Mouse (Mus musculus) layer of hippocampus, adult 18-20 months (tissue): ENCODE results near the gene Ankrd65. TPM values are rescaled to one million over a fixed set of nuclear protein-coding genes. Genes with fewer than 3 reads are reported as not detected.

ENCODE experiments used
- DNase-seq, 2 experiments: peaks; one replicate each; pipeline ENCODE4 v3.0.0; 2022; ENCODE audit warnings: low spot score in 2 of 2
- microRNA-seq, 2 experiments: library from miRNA; unstranded; fragments of <30 nt; microRNA quantifications; one replicate each; pipeline ENCODE4 v1.2.0; 2021
- total RNA-seq, 2 experiments: library from RNA; stranded (reverse); gene quantifications; 2 replicates each; pipeline ENCODE4 v1.2.3; 2021

Ankrd65 gene
- total RNA-seq, 2 experiments from 2014 or later, result not detected

DNA sequence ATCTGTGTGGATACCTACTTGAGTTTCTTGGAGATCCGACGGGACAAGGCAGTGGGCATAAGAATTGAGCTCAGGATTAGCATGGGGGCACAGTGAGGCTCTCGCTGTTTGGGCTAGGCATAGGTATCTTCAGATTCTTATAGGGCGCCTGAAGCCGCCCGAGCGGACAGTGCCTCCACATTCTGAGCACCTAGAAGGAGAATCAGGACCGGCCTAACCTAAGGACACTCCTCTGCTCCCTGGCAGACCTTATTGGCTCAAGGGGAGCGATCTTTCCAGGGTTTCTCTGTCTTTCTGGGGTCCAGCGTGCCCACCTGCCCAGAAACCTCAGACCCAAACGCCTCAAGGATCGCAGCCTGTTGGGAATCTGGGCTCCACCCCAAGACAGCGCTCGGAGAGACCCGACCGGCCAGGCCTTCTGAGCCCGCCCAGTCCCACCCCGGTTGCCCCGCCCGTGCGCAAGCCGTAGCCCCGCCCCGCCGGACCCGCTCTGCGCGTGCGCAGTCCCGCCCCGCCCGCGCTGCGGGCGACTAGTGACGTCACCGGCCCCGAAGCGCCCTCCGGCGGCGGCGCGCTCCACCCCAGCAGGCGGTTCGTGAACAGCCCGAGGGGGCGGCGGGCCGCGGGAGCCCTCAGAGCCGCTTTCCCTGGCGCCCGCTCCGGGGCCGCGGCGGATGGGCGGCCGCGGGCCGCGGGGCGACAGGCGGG, 56.8 kb downstream of the Ankrd65 start, which contains the start of gene Dvl1:
Dvl1 (plus strand) TSS at position 532 of the 708 bp plus-strand sequence.
- peak; percentile 92 to 95 for DNase-seq

DNA sequence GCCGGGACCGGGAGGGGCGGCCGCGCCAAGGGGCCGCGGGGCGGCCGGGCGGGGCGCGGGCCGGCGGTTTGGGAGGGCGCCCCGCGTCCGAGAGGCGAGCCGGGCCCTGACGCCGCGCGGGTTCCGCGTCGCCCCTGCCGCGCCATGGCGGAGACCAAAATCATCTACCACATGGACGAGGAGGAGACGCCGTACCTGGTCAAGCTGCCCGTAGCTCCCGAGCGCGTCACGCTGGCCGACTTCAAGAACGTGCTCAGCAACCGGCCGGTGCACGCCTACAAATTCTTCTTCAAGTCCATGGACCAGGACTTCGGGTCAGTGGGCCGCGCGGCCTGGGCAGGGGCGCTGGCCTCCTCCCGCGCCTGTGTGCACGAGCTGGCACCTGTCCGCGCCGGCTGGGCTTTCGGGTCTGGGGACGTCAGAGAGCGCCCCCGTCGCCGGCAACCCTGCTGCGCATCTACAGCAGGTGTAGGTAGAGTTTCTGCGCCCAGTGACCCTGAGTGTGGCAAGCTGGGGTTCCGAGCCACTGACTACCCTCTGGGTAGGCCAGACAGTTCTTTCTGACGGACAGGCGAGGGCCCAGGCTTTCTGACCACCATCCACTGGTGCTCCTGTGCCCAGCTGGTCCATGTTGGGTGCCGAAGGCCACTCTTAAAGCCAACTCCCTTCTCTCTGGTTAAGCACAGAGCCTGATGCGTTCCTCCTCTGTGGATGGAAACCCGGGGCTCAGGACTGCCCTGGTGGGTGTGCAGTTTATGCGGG, 57.5 kb downstream of the Ankrd65 start:
- DNase-seq, result no peak

DNA sequence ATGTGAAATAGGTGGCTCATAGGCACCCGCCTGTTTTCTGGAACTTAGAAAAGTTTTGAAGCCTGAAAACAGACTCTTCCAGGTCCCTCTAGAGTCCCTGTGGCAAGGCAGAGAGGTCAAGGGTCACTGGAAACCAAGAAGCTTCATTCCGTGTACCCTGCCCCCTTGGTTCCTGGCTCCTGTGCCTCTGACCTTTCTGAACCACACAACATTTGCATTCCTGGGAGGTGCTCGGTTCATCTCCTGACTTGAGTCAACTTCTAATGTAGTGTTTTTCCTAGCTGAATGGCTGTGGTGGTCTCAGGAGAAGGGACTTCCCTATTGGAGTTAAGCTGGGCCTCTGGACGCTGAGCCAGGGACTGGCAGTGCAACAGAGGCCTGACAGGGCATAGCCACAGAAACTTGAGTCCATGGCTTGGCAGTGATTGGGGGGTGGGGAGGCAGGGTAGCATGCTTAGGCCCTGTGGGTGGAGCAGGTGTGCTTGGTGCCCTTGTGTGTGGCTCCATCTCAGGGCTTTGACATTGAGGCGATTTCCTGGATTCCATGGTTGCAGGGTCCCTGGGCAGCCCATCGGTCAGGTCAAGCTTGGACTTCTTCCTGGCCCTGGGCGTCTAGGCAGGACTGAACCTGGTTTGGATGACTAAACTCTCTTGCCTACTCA, 58.3 kb downstream of the Ankrd65 start:
- DNase-seq, result no peak

Small RNA genes within 50 kb of the gene (microRNA-seq; reads per million reads assigned to microRNA genes)
- gene Gm27743, result 0 reads per million in 2 experiments

Other genes with a start within 250 kb of the Ankrd65 start
- gene Nadk, start 228.1 kb upstream of the Ankrd65 start, total RNA-seq, result 10 to 100 TPM; 65.4 to 69.2 TPM
- gene Slc35e2, start 189.0 kb upstream of the Ankrd65 start, total RNA-seq, result 10 to 100 TPM; 39.3 to 42.3 TPM
- gene Cdk11b, start 165.6 kb upstream of the Ankrd65 start, total RNA-seq, result 10 to 100 TPM; 45.3 to 47.0 TPM
- not detected for gene Gm10563, start 145.0 kb upstream of the Ankrd65 start, total RNA-seq
- 1 to 10 TPM; 2.8 to 4.2 TPM for gene Mmp23, start 137.1 kb upstream of the Ankrd65 start, total RNA-seq
- 100 to 1,000 TPM; 106 to 112 TPM for gene Mib2, start 121.2 kb upstream of the Ankrd65 start, total RNA-seq
- gene Fndc10, start 96.1 kb upstream of the Ankrd65 start, total RNA-seq, result 10 to 100 TPM; 23.3 to 23.5 TPM
- 10 to 100 TPM; 81.4 to 89.1 TPM for gene Ssu72, start 85.6 kb upstream of the Ankrd65 start, total RNA-seq
- 10 to 100 TPM; 35.8 to 39.5 TPM for gene Tmem240, start 55.6 kb upstream of the Ankrd65 start, total RNA-seq
- 10 to 100 TPM; 50.6 to 50.9 TPM for gene Atad3a, start 29.3 kb upstream of the Ankrd65 start, total RNA-seq
- 10 to 100 TPM; 10.4 to 11.9 TPM for gene Vwa1, start 15.7 kb upstream of the Ankrd65 start, total RNA-seq
- gene Tmem88b, start 4.6 kb upstream of the Ankrd65 start, total RNA-seq, result 10 to 100 TPM; 25.6 to 30.8 TPM
- 10 to 100 TPM; 74.7 to 91.6 TPM for gene Mrpl20, start 12.4 kb downstream of the Ankrd65 start, total RNA-seq
- 10 to 100 TPM; 70.4 to 79.3 TPM for gene Ccnl2, start 22.1 kb downstream of the Ankrd65 start, total RNA-seq
- 100 to 1,000 TPM in 1 of 2 experiments, 10 to 100 TPM in 1; 97.4 to 106 TPM for gene Aurkaip1, start 40.8 kb downstream of the Ankrd65 start, total RNA-seq
- gene Mxra8, start 49.2 kb downstream of the Ankrd65 start, total RNA-seq, result 1 to 10 TPM; 5.6 to 6.9 TPM
- 10 to 100 TPM; 85.4 to 86.9 TPM for gene Dvl1, start 57.0 kb downstream of the Ankrd65 start, total RNA-seq
- gene Tas1r3, start 72.9 kb downstream of the Ankrd65 start, total RNA-seq, result under 1 TPM; 0.30 to 0.35 TPM
- 10 to 100 TPM; 31.9 to 33.2 TPM for gene Cptp, start 79.0 kb downstream of the Ankrd65 start, total RNA-seq
- 10 to 100 TPM; 29.0 to 33.8 TPM for gene Ints11, start 79.1 kb downstream of the Ankrd65 start, total RNA-seq
- gene Pusl1, start 101.3 kb downstream of the Ankrd65 start, total RNA-seq, result 10 to 100 TPM; 45.8 to 54.9 TPM
- 100 to 1,000 TPM; 105 to 120 TPM for gene Acap3, start 101.4 kb downstream of the Ankrd65 start, total RNA-seq
- gene Ube2j2, start 153.4 kb downstream of the Ankrd65 start, total RNA-seq, result 10 to 100 TPM; 68.2 to 70.8 TPM
- gene C1qtnf12, start 171.9 kb downstream of the Ankrd65 start, total RNA-seq, result 10 to 100 TPM; 15.7 to 16.8 TPM
- 10 to 100 TPM in 1 of 2 experiments, 1 to 10 TPM in 1; 9.3 to 10.3 TPM for gene B3galt6, start 202.2 kb downstream of the Ankrd65 start, total RNA-seq
- gene Sdf4, start 202.4 kb downstream of the Ankrd65 start, total RNA-seq, result 100 to 1,000 TPM; 202 to 203 TPM
- gene Tnfrsf4, start 223.4 kb downstream of the Ankrd65 start, total RNA-seq, result 1 to 10 TPM in 1 of 2 experiments, under 1 TPM in 1; 0.94 to 1.4 TPM
- not detected for gene Tnfrsf18, start 235.7 kb downstream of the Ankrd65 start, total RNA-seq